Mouse (Mus musculus) gastrocnemius, postnatal 36 days (tissue): ENCODE measurements around the gene H2-T22. TPM values are rescaled to one million over a fixed set of nuclear protein-coding genes. Genes with fewer than 3 reads are reported as not detected.
"Not testable (repeated sequence)": the region's sequence is repeated elsewhere in the genome, so short reads cannot be mapped to it uniquely, and the experiment has no call there.

Experiments
- DNase-seq, 2 experiments: peaks; one replicate each; pipeline ENCODE4 v3.0.0; 2022
- intact Hi-C: fragments of 180-260 bp; cut with DNase I; formaldehyde crosslinking; loops from one replicate; pipeline ENCODE4 v1.15.1; 2025
- long read RNA-seq, 2 experiments: library from polyadenylated mRNA; stranded (forward); transcript quantifications; one replicate each; pipeline ENCODE4 v2.0.0; 2021
- total RNA-seq, 2 experiments: library from RNA; stranded (reverse); gene quantifications; 2 replicates each; pipeline ENCODE4 v1.2.3; 2021

H2-T22 gene
- total RNA-seq, result 1 to 10 TPM; 7.1 to 8.0 TPM
- long read RNA-seq, experiment 1, partial matches to known transcripts, result 1 of 3 reads
- long read RNA-seq, experiment 1, other reads (novel, unspliced or antisense), result 0 of 3 reads
- long read RNA-seq, experiment 2, partial matches to known transcripts, result 3 of 5 reads
- long read RNA-seq, experiment 2, other reads (novel, unspliced or antisense), result 1 of 5 reads

GRCm38 (mm10) chr17:36042610-36043169, at the start of gene H2-T22, which contains the start of gene Gm6034:
TSS of gene H2-T22 (minus strand) at chr17:36042747.
TSS of gene Gm6034 (plus strand) at chr17:36042961.
- peak in 1 of 2 experiments; percentile 48 for DNase-seq
- intact Hi-C loops, result not testable (repeated sequence)

- DNase-seq, intact Hi-C loops: not testable (repeated sequence)
Measured at GRCm38 (mm10) chr17:36091933-36092332, 49.4 kb upstream of the H2-T22 start.

- intact Hi-C loops, result loop anchor here (5.0 kb wide), 1 partner anchor 101 kb away; no protein-coding TSS in a partner anchor
- DNase-seq, result not testable (repeated sequence)
Measured at GRCm38 (mm10) chr17:36085976-36086375, 43.4 kb upstream of the H2-T22 start.

GRCm38 (mm10) chr17:36083870-36084451, 41.4 kb upstream of the H2-T22 start:
- intact Hi-C loops, result no loop called here
- DNase-seq, result no peak

GRCm38 (mm10) chr17:36083266-36083869, 40.8 kb upstream of the H2-T22 start:
- no peak for DNase-seq
- intact Hi-C loops, result no loop called here

- intact Hi-C loops, DNase-seq: not testable (repeated sequence)
Measured at GRCm38 (mm10) chr17:36082519-36083232, 40.1 kb upstream of the H2-T22 start.

- intact Hi-C loops, result not testable (repeated sequence)
Measured at GRCm38 (mm10) chr17:36081901-36082300, 39.4 kb upstream of the H2-T22 start.

GRCm38 (mm10) chr17:36060829-36061228, 18.3 kb upstream of the H2-T22 start:
- intact Hi-C loops, result loop anchor here (10.0 kb wide), 2 partner anchors 74 to 134 kb away; partner anchors contain the start of gene H2-T3
- peak; percentile 59 to 77 for DNase-seq

More at GRCm38 (mm10) chr17:36081901-36082300, 39.4 kb upstream of the H2-T22 start:
- not testable (repeated sequence) for DNase-seq

- DNase-seq, intact Hi-C loops: not testable (repeated sequence)
Measured at GRCm38 (mm10) chr17:36058362-36058761, 15.8 kb upstream of the H2-T22 start, which contains the start of gene Gm11127. TSS of gene Gm11127 (minus strand) at chr17:36058371.

- DNase-seq, intact Hi-C loops: not testable (repeated sequence)
Measured at GRCm38 (mm10) chr17:36057927-36058326, 15.4 kb upstream of the H2-T22 start.

GRCm38 (mm10) chr17:36043286-36043685, 739 bp upstream of the H2-T22 start:
- intact Hi-C loops, result no loop called here
- no peak for DNase-seq

- intact Hi-C loops, DNase-seq: not testable (repeated sequence)
Measured at GRCm38 (mm10) chr17:36042055-36042454, 492 bp downstream of the H2-T22 start.

GRCm38 (mm10) chr17:36040604-36041003, 1.9 kb downstream of the H2-T22 start:
- DNase-seq, intact Hi-C loops: not testable (repeated sequence)

- intact Hi-C loops, DNase-seq: not testable (repeated sequence)
Measured at GRCm38 (mm10) chr17:36036126-36036525, 6.4 kb downstream of the H2-T22 start.

GRCm38 (mm10) chr17:36035010-36035638, 7.4 kb downstream of the H2-T22 start:
- intact Hi-C loops, result not testable (repeated sequence)
- DNase-seq, result peak in 1 of 2 experiments; percentile 50

- intact Hi-C loops, DNase-seq: not testable (repeated sequence)
Measured at GRCm38 (mm10) chr17:36034524-36034923, 8.0 kb downstream of the H2-T22 start.

GRCm38 (mm10) chr17:36032351-36032875, 10.1 kb downstream of the H2-T22 start, which contains the start of gene H2-T23:
TSS of gene H2-T23 (minus strand) at chr17:36032855.
- DNase-seq, result peak in 1 of 2 experiments; percentile 39
- intact Hi-C loops, result not testable (repeated sequence)

GRCm38 (mm10) chr17:36031583-36032331, 10.8 kb downstream of the H2-T22 start:
- intact Hi-C loops, result not testable (repeated sequence)
- peak in 1 of 2 experiments; percentile 51 for DNase-seq
